Mouse (Mus musculus) yolk sac, embryonic 10.5 days (tissue): ENCODE data around the gene Snx21.

ENCODE experiments used
- DNase-seq: peaks from one replicate; pipeline ENCODE4 v3.0.0-alpha.2; 2017; ENCODE audit warnings: low spot score

Gene Snx21

GRCm38 (mm10) chr2:164829090-164829489 lies 43.5 kb downstream of the Snx21 start:
- DNase-seq = no peak

- peak; percentile 82 for DNase-seq
These were observed 45.4 kb downstream of the Snx21 start for GRCm38 (mm10) chr2:164831029-164831428.

GRCm38 (mm10) chr2:164832032-164832747 lies 46.6 kb downstream of the Snx21 start:
- no peak for DNase-seq

- DNase-seq = peak; percentile 85
These were observed 47.2 kb downstream of the Snx21 start, which contains the start of gene Ctsa for GRCm38 (mm10) chr2:164832748-164833301. Gene Ctsa (plus strand): TSS chr2:164832873.

- peak; percentile 92 for DNase-seq
These were observed 47.8 kb downstream of the Snx21 start, which contains the start of gene Neurl2 for GRCm38 (mm10) chr2:164833314-164833959. Gene Neurl2 (minus strand): TSS chr2:164833456.

GRCm38 (mm10) chr2:164834531-164834930 lies 48.9 kb downstream of the Snx21 start:
- DNase-seq = no peak

GRCm38 (mm10) chr2:164835164-164835563 lies 49.5 kb downstream of the Snx21 start:
- DNase-seq = no peak
